Mouse (Mus musculus): Measurements from ENCODE around the gene Clpx. TPM values are rescaled to one million over a fixed set of nuclear protein-coding genes. Genes with fewer than 3 reads are reported as not detected.

The Clpx gene
- total and polyA plus RNA-seq, 3 experiments: 32.4 to 38.8 TPM; not detected in 1

DNA sequence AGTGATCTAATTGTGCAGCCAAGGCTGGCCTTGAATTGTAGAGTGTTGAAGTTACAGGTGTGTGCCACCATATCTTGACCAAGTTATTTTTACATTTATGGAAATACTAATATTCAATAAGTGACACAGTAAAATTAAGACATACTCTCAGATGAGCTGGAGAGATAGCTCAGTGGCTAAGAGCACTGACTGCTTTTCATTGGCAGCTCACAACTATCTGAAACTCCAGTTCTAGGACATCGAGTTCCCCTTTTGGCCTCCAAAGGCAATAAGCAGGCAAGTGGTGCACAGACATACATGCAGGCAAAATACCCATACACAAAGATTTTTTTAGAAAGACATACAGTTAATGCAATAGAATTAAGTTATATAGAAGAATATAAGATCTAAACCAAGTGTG is 19.8 kb downstream of the Clpx start:
- H3K9ac ChIP-seq (ENCODE audit: control insufficient read depth, low read depth, low read length, poor library complexity, severe bottlenecking): no peak overlapping the region
- H3K9me3 ChIP-seq (replicated peaks; ENCODE audit: insufficient read depth, low read length): no peaks in the 10 kb centered on the region
- H3K79me2 ChIP-seq (ENCODE audit: control insufficient read depth, insufficient read depth, low read length, poor library complexity): no peaks in the 10 kb centered on the region
- DNase-seq (ENCODE audit: low read depth, low spot score): peak; percentile 59
- H3K27ac ChIP-seq (ENCODE audit: control insufficient read depth, low read depth, low read length): no peak overlapping the region
- TF ChIP-seq E2F4 (IDR thresholded peaks at IDR 0.05; ENCODE audit: borderline replicate concordance, low read depth, low read length) (no peak), GATA1 (IDR thresholded peaks at IDR 0.05; ENCODE audit: low read depth, low read length) (peak; percentile 64), TBP (IDR thresholded peaks at IDR 0.05; ENCODE audit: low read depth, low read length) (0 out of 2 replicates have a peak, but pooled peaks have one; percentile 28)
- no peaks in the 10 kb centered on the region for H3K27me3 ChIP-seq (ENCODE audit: control insufficient read depth in 1 of 2, insufficient read depth in 2 of 2, low read length in 2 of 2)
- H3K36me3 ChIP-seq (ENCODE audit: control insufficient read depth in 1 of 2, insufficient read depth in 2 of 2, low read length in 2 of 2): peaks cover 2 to 14% of the 10 kb centered on the region in 2 experiments; a peak in 3 of 4 replicates
- no peak overlapping the region for H3K4me3 ChIP-seq (ENCODE audit: control insufficient read depth in 1 of 2, insufficient read depth in 1 of 2, low read depth in 2 of 2, low read length in 2 of 2)
- H3K4me1 ChIP-seq (ENCODE audit: control insufficient read depth in 1 of 2, insufficient read depth in 2 of 2, low read length in 2 of 2): no peaks in the 10 kb centered on the region; a peak in 1 of 4 replicates

DNA sequence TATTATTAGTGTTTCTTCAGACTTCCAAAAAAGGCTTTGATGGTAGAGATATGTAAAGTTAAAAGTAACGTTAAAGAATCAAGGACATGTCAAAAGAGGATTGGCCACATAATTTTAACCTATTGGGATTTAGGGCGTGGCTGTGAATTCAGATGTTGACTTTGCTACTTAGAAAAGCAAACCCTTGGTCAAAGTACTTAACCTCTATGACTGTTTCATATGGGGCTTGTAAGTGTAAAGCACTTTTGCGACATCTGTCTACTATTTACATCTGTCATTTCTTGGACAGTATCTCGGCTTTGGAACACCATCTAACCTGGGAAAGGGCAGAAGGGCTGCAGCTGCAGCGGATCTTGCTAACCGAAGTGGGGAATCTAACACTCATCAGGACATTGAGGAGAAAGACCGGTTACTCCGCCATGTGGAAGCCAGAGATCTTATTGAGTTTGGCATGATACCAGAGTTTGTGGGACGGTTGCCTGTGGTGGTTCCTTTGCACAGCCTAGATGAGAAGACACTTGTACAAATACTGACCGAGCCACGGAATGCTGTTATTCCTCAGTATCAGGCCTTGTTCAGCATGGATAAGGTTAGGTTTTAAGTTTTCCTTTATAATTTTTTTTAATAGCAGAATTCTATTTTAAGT is 28.3 kb downstream of the Clpx start:
- H3K9ac ChIP-seq (ENCODE audit: control insufficient read depth, low read depth, low read length, poor library complexity, severe bottlenecking): no peak overlapping the region
- no peaks in the 10 kb centered on the region for H3K9me3 ChIP-seq (replicated peaks; ENCODE audit: insufficient read depth, low read length)
- H3K27me3 ChIP-seq (ENCODE audit: control insufficient read depth in 1 of 2, insufficient read depth in 2 of 2, low read length in 2 of 2): no peaks in the 10 kb centered on the region
- H3K4me1 ChIP-seq (ENCODE audit: control insufficient read depth in 1 of 2, insufficient read depth in 2 of 2, low read length in 2 of 2): peaks cover 0 to 3% of the 10 kb centered on the region in 2 experiments; a peak in 2 of 4 replicates
- H3K79me2 ChIP-seq (ENCODE audit: control insufficient read depth, insufficient read depth, low read length, poor library complexity): no peaks in the 10 kb centered on the region
- DNase-seq (ENCODE audit: low read depth, low spot score): no peak
- no peak for TF ChIP-seq MAZ (IDR thresholded peaks at IDR 0.05; ENCODE audit: low read depth, low read length)
- no peak for TF ChIP-seq NRF1 (IDR thresholded peaks at IDR 0.05; ENCODE audit: insufficient read depth, low read depth, low read length, poor library complexity, severe bottlenecking)
- no peak for TF ChIP-seq EP300 (IDR thresholded peaks at IDR 0.05; ENCODE audit: low read depth in 1 of 2, low read length in 2 of 2)
- no peak for TF ChIP-seq HCFC1 (IDR thresholded peaks at IDR 0.05; ENCODE audit: low read depth, low read length)
- no peak for TF ChIP-seq MAFK (IDR thresholded peaks at IDR 0.05; ENCODE audit: borderline replicate concordance, low read depth, low read length)
- TF ChIP-seq RCOR1 (IDR thresholded peaks at IDR 0.05; ENCODE audit: low read depth, low read length): no peak
- no peak for TF ChIP-seq KAT2A (conservative IDR thresholded peaks at IDR 0.05; ENCODE audit: low read depth, low read length)
- TF ChIP-seq NELFE (IDR thresholded peaks at IDR 0.05; ENCODE audit: low read depth, low read length): no peak
- no peak for TF ChIP-seq BHLHE40 (IDR thresholded peaks at IDR 0.05; ENCODE audit: borderline replicate concordance, low read depth, low read length)
- TF ChIP-seq POLR2A (IDR thresholded peaks at IDR 0.05; ENCODE audit: control insufficient read depth in 1 of 2, insufficient read depth in 1 of 2, low read depth in 1 of 2, low read length in 2 of 2, poor library complexity in 1 of 2): no peak
- TF ChIP-seq ZNF384 (IDR thresholded peaks at IDR 0.05; ENCODE audit: low read depth, low read length): no peak
- TF ChIP-seq ETS1 (IDR thresholded peaks at IDR 0.05; ENCODE audit: low read depth, low read length): no peak
- TF ChIP-seq ZC3H11A (IDR thresholded peaks at IDR 0.05; ENCODE audit: low read depth, low read length): no peak
- TF ChIP-seq RAD21 (IDR thresholded peaks at IDR 0.05; ENCODE audit: low read depth, low read length): no peak
- TF ChIP-seq GABPA (IDR thresholded peaks at IDR 0.05; ENCODE audit: low read depth, low read length): no peak
- no peak for TF ChIP-seq MEF2A (IDR thresholded peaks at IDR 0.05; ENCODE audit: extremely low read depth, insufficient replicate concordance, low read depth, low read length, poor library complexity, severe bottlenecking)
- no peak for TF ChIP-seq SMC3 (IDR thresholded peaks at IDR 0.05; ENCODE audit: low read depth, low read length)
- no peak for TF ChIP-seq MXI1 (IDR thresholded peaks at IDR 0.05; ENCODE audit: low read depth, low read length)
- TF ChIP-seq ZKSCAN1 (IDR thresholded peaks at IDR 0.05; ENCODE audit: low read depth, low read length): no peak
- no peak for TF ChIP-seq MAX (IDR thresholded peaks at IDR 0.05; ENCODE audit: low read length)
- no peak overlapping the region for H3K4me3 ChIP-seq (ENCODE audit: control insufficient read depth in 1 of 2, insufficient read depth in 1 of 2, low read depth in 2 of 2, low read length in 2 of 2)
- peaks cover 4 to 37% of the 10 kb centered on the region in 2 experiments for H3K36me3 ChIP-seq (ENCODE audit: control insufficient read depth in 1 of 2, insufficient read depth in 2 of 2, low read length in 2 of 2)
- H3K27ac ChIP-seq (ENCODE audit: control insufficient read depth, low read depth, low read length): no peak overlapping the region
